Mouse (Mus musculus): ENCODE data around the gene Pxdc1. TPM values are rescaled to one million over a fixed set of nuclear protein-coding genes. Genes with fewer than 3 reads are reported as not detected.
A peak's percentile ranks its signal among the peaks of the same experiment; 100 is the strongest.

Pxdc1 gene
- polyA plus RNA-seq, 1 experiment from 2014 or later = 5.9 TPM

- 89% methylated on average over 5 of the region's 5 CpGs for WGBS
- no peaks in the 10 kb centered on the region for H3K9me3 ChIP-seq
- H3K36me3 ChIP-seq = no peaks in the 10 kb centered on the region
- H3K9ac ChIP-seq (replicated peaks) = no peak overlapping the region
- H3K4me3 ChIP-seq (replicated peaks) = no peak overlapping the region
- no peaks in the 10 kb centered on the region for H3K27me3 ChIP-seq
- H3K4me2 ChIP-seq = no peak overlapping the region
- no peak for ATAC-seq (ENCODE audit: insufficient number of reproducible peaks, insufficient read depth, low FRiP score, low TSS enrichment, low read depth)
- H3K4me1 ChIP-seq (replicated peaks) = no peaks in the 10 kb centered on the region
- H3K27ac ChIP-seq = no peak overlapping the region
These were observed 20.1 kb upstream of the Pxdc1 start for GRCm38 (mm10) chr13:34673354-34673753.

- H3K27ac ChIP-seq = no peak overlapping the region
- no peak for ATAC-seq (ENCODE audit: insufficient number of reproducible peaks, insufficient read depth, low FRiP score, low TSS enrichment, low read depth)
- H3K9me3 ChIP-seq = no peaks in the 10 kb centered on the region
- H3K4me2 ChIP-seq = no peak overlapping the region
- H3K9ac ChIP-seq (replicated peaks) = no peak overlapping the region
- H3K27me3 ChIP-seq = no peaks in the 10 kb centered on the region
- WGBS = 53% methylated on average over 16 of the region's 16 CpGs
- H3K4me3 ChIP-seq (replicated peaks) = no peak overlapping the region
- no peaks in the 10 kb centered on the region for H3K36me3 ChIP-seq
- no peaks in the 10 kb centered on the region for H3K4me1 ChIP-seq (replicated peaks)
These were observed 16.9 kb upstream of the Pxdc1 start for GRCm38 (mm10) chr13:34669919-34670865.

- Histone ChIP-seq H3K27ac (no peak overlapping the region), H3K9ac (replicated peaks) (no peak overlapping the region), H3K27me3 (no peaks in the 10 kb centered on the region), H3K4me2 (no peak overlapping the region), H3K4me3 (replicated peaks) (no peak overlapping the region), H3K4me1 (replicated peaks) (no peaks in the 10 kb centered on the region), H3K36me3 (no peaks in the 10 kb centered on the region), H3K9me3 (no peaks in the 10 kb centered on the region)
- no peak for ATAC-seq (ENCODE audit: insufficient number of reproducible peaks, insufficient read depth, low FRiP score, low TSS enrichment, low read depth)
- 87% methylated on average over 8 of the region's 8 CpGs for WGBS
These were observed 13.9 kb upstream of the Pxdc1 start for GRCm38 (mm10) chr13:34667197-34667596.

GRCm38 (mm10) chr13:34665074-34665473 lies 11.8 kb upstream of the Pxdc1 start:
- Histone ChIP-seq H3K27ac (no peak overlapping the region), H3K9ac (replicated peaks) (no peak overlapping the region), H3K4me3 (replicated peaks) (no peak overlapping the region), H3K4me1 (replicated peaks) (no peaks in the 10 kb centered on the region), H3K4me2 (no peak overlapping the region), H3K27me3 (no peaks in the 10 kb centered on the region), H3K36me3 (no peaks in the 10 kb centered on the region), H3K9me3 (no peaks in the 10 kb centered on the region)
- no peak for ATAC-seq (ENCODE audit: insufficient number of reproducible peaks, insufficient read depth, low FRiP score, low TSS enrichment, low read depth)
- 87% methylated on average over 4 of the region's 4 CpGs for WGBS

GRCm38 (mm10) chr13:34663762-34664161 lies 10.5 kb upstream of the Pxdc1 start:
- 83% methylated on average over 6 of the region's 6 CpGs for WGBS

GRCm38 (mm10) chr13:34659507-34659906 lies 6.2 kb upstream of the Pxdc1 start:
- H3K4me2 ChIP-seq = no peak overlapping the region
- H3K4me3 ChIP-seq (replicated peaks) = no peak overlapping the region
- no peaks in the 10 kb centered on the region for H3K4me1 ChIP-seq (replicated peaks)
- ATAC-seq (ENCODE audit: insufficient number of reproducible peaks, insufficient read depth, low FRiP score, low TSS enrichment, low read depth) = no peak
- H3K9me3 ChIP-seq = no peaks in the 10 kb centered on the region
- 63% methylated on average over 4 of the region's 4 CpGs for WGBS
- H3K27me3 ChIP-seq = peaks cover 2% of the 10 kb centered on the region; the same call in 1 of the 2 replicates
- H3K27ac ChIP-seq = no peak overlapping the region
- no peak overlapping the region for H3K9ac ChIP-seq (replicated peaks)
- no peaks in the 10 kb centered on the region for H3K36me3 ChIP-seq

More at GRCm38 (mm10) chr13:34663762-34664161, 10.5 kb upstream of the Pxdc1 start:
- no peaks in the 10 kb centered on the region for H3K4me1 ChIP-seq (replicated peaks)
- H3K9me3 ChIP-seq = no peaks in the 10 kb centered on the region
- no peak overlapping the region for H3K4me2 ChIP-seq
- no peak overlapping the region for H3K4me3 ChIP-seq (replicated peaks)
- no peak overlapping the region for H3K27ac ChIP-seq
- no peak for ATAC-seq (ENCODE audit: insufficient number of reproducible peaks, insufficient read depth, low FRiP score, low TSS enrichment, low read depth)
- H3K36me3 ChIP-seq = no peaks in the 10 kb centered on the region
- H3K9ac ChIP-seq (replicated peaks) = no peak overlapping the region
- H3K27me3 ChIP-seq = no peaks in the 10 kb centered on the region

- Histone ChIP-seq H3K9ac (replicated peaks) (no peak overlapping the region), H3K4me2 (no peak overlapping the region), H3K27ac (no peak overlapping the region), H3K9me3 (no peaks in the 10 kb centered on the region), H3K4me1 (replicated peaks) (peaks cover 11% of the 10 kb centered on the region), H3K27me3 (peaks cover 32% of the 10 kb centered on the region), H3K4me3 (replicated peaks) (no peak overlapping the region), H3K36me3 (no peaks in the 10 kb centered on the region)
- ATAC-seq (ENCODE audit: insufficient number of reproducible peaks, insufficient read depth, low FRiP score, low TSS enrichment, low read depth) = no peak
- WGBS = 78% methylated on average over 5 of the region's 5 CpGs
These were observed 3.1 kb upstream of the Pxdc1 start for GRCm38 (mm10) chr13:34656351-34656750.

GRCm38 (mm10) chr13:34652353-34653241 lies 689 bp downstream of the Pxdc1 start:
- Histone ChIP-seq H3K27me3 (peaks cover 60% of the 10 kb centered on the region), H3K36me3 (no peaks in the 10 kb centered on the region), H3K4me3 (replicated peaks) (peak overlapping the region; percentile 62), H3K4me2 (peak overlapping the region; percentile 90), H3K9me3 (no peaks in the 10 kb centered on the region), H3K9ac (replicated peaks) (peak overlapping the region; percentile 71), H3K4me1 (replicated peaks) (peaks cover 17% of the 10 kb centered on the region), H3K27ac (peak overlapping the region; percentile 56; the same call in 1 of the 2 replicates)
- peak; percentile 28; the same call in 1 of the 2 replicates for ATAC-seq (ENCODE audit: insufficient number of reproducible peaks, insufficient read depth, low FRiP score, low TSS enrichment, low read depth)
- under 1% methylated on average over 99 of the region's 105 CpGs for WGBS

- Histone ChIP-seq H3K36me3 (no peaks in the 10 kb centered on the region), H3K4me2 (peak overlapping the region; percentile 90), H3K9ac (replicated peaks) (peak overlapping the region; percentile 71), H3K9me3 (no peaks in the 10 kb centered on the region), H3K27me3 (peaks cover 63% of the 10 kb centered on the region), H3K4me1 (replicated peaks) (peaks cover 17% of the 10 kb centered on the region), H3K27ac (no peak overlapping the region), H3K4me3 (replicated peaks) (peak overlapping the region; percentile 62)
- ATAC-seq (ENCODE audit: insufficient number of reproducible peaks, insufficient read depth, low FRiP score, low TSS enrichment, low read depth) = no peak
- WGBS = under 1% methylated on average over 35 of the region's 35 CpGs
These were observed 1.3 kb downstream of the Pxdc1 start for GRCm38 (mm10) chr13:34652016-34652352.

GRCm38 (mm10) chr13:34651474-34651991 lies 1.8 kb downstream of the Pxdc1 start:
- peak overlapping the region; percentile 71 for H3K9ac ChIP-seq (replicated peaks)
- no peak overlapping the region for H3K27ac ChIP-seq
- 0 out of 2 replicates have a peak, but pooled peaks have one; percentile 19 for ATAC-seq (ENCODE audit: insufficient number of reproducible peaks, insufficient read depth, low FRiP score, low TSS enrichment, low read depth)
- peaks cover 17% of the 10 kb centered on the region for H3K4me1 ChIP-seq (replicated peaks)
- peak overlapping the region; percentile 90 for H3K4me2 ChIP-seq
- H3K9me3 ChIP-seq = no peaks in the 10 kb centered on the region
- H3K4me3 ChIP-seq (replicated peaks) = peak overlapping the region; percentile 62
- 2% methylated on average over 24 of the region's 24 CpGs for WGBS
- H3K36me3 ChIP-seq = no peaks in the 10 kb centered on the region
- H3K27me3 ChIP-seq = peaks cover 66% of the 10 kb centered on the region

GRCm38 (mm10) chr13:34650953-34651352 lies 2.3 kb downstream of the Pxdc1 start:
- Histone ChIP-seq H3K27me3 (peaks cover 66% of the 10 kb centered on the region), H3K36me3 (no peaks in the 10 kb centered on the region), H3K9me3 (no peaks in the 10 kb centered on the region), H3K9ac (replicated peaks) (peak overlapping the region; percentile 71; the same call in 1 of the 2 replicates), H3K4me1 (replicated peaks) (peaks cover 17% of the 10 kb centered on the region), H3K4me2 (peak overlapping the region; percentile 90), H3K27ac (no peak overlapping the region), H3K4me3 (replicated peaks) (peak overlapping the region; percentile 62)
- no peak for ATAC-seq (ENCODE audit: insufficient number of reproducible peaks, insufficient read depth, low FRiP score, low TSS enrichment, low read depth)
- WGBS = 27% methylated on average over 10 of the region's 10 CpGs
